Mouse (Mus musculus) spleen, postnatal 14 days (tissue): ENCODE measurements around the gene Gnb5.
A peak's percentile ranks its signal among the peaks of the same experiment; 100 is the strongest.
"Not testable (repeated sequence)": the region's sequence is repeated elsewhere in the genome, so short reads cannot be mapped to it uniquely, and the experiment has no call there.

Source experiments
- DNase-seq, 2 experiments: peaks; one replicate each; pipeline ENCODE4 v3.0.0; 2021 to 2022; ENCODE audit warnings: low spot score in 2 of 2

The Gnb5 gene

DNA sequence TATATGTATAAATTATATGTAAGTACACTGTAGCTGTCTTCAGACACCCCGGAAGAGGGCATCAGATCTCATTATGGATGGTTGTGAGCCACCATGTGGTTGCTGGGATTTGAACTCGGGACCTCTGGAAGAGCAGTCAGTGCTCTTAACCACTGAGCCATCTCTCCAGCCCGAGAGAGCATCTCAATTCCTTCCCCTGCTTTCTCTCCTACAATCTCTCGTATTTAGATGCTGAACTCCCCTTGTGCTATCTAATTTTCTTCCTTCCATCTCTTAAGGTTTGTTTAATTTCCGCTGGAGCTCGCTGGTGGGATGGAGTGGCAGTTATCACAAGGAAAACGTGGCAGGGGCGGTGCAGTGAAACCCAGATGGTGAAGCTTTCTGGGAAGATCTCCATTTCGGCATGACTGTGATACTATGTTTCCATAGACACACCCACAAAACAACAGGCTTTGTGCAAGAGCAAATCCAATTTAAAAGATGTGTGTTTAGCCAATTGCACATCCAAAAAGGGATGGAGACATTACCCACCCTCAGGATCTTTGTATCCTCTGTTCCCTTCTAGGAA, 51.1 kb downstream of the Gnb5 start:
- DNase-seq, result no peak

DNA sequence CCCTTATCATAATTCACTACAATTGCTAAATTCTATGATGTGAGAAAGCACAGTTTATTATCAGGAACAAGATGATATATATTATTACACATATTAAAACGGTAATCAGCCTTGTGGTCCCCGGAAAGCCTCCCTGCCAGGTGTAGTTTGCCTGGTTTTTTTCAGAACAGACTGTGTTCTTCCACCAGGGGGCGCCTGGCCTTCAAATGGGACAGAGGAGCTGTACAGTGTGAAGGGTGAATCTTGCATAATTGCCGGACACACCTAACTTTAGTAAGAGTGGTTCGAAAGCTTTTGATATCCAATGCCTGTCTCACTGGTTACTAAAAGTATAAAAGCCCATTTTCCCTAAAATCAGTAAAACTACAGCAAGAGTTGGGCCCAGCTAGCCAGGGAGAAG, 55.6 kb downstream of the Gnb5 start:
- DNase-seq, result peak; percentile 49 to 75

DNA sequence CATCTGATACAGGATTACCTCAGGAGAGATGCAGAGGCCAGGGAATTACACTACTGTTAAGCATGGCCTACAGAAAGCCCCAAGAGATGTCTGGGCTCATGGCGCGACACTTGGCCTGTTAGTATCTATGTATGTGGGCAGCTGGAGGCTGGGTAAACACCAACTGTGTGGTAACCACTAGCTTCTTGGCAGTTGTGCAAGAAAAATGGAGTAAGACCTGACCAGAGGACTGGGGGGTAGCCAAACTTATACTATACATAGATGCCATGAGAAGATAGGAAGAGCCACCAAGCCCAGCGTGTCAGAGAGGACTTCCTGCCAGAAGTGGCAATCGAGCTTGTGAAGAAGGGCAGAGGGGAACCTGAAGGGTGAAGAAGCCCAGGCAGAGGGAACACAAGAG, 56.1 kb downstream of the Gnb5 start:
- no peak for DNase-seq

DNA sequence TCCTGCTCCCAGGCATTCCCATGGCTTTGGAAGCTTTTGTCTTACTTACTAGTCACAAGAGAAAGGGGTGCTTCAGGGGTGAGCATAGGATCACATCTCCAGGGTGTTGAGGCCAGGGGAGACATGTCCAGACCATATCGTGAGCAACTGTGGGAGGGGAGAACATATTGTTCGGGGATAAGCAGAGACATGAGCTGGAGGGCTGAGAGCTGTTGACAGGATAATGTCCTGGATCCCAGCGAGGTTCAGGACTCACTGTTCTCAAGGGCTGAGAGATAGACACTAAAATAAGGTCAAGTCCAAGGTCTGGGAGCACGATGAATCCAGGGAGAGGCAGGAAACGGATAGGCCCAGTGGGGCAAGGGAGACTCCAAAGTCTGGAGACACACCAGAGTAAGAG, 56.9 kb downstream of the Gnb5 start:
- no peak for DNase-seq

DNA sequence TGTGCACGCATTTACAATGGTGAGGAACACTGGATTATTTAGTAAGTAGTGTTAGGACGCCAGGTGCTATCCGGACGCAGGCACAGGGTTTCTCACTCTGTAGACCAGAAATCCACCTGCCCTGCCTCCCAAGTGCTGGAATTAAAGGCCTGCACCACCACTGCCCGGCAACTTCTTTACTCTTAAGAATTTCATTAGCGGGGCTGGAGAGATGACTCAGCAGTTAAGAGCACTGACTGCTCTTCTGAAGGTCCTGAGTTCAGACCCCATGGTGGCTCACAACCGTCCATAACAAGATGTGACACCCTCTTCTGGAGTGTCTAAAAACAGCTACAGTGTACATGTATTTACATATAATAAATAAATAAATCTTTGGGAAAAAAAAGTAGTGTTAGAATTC, 57.6 kb downstream of the Gnb5 start:
- not testable (repeated sequence) for DNase-seq

DNA sequence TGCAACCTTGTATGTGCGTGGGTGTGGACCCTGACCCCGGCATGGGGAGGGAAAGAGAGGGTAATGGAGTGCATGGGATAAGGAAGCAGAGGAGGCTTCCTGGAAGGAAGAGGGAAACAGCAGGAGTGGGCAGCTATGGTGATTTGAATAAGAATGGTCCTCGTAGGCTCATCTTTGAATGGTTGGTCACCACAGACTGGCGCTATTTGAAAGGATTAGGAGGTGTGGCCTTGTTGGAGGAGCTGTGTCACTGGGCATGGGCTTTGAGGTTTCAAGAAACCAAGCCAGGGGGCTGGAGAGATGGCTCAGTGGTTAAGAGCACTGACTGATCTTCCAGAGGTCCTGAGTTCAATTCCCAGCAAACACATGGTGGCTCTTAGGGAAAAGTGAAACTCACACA, 59.1 kb downstream of the Gnb5 start:
- DNase-seq, result no peak

DNA sequence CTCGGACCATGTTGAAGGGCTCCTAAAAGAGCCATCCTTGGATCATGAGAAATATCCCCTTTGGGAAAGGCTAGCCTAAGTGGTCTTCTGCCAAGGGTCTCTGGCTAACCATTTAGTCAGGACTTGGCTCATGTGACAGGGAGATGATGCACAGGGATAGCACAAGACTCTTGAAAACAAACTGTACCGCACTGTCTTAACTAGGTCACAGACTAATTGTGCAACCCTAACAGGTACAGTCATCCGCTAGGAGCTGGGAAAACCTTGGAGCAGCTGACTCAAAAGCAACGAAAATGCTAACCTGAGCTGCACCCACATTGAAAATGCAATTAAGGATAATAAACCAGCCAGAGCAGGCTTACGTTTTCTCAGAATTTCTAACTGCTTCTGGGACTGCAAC, 60.1 kb downstream of the Gnb5 start:
- DNase-seq, result no peak

DNA sequence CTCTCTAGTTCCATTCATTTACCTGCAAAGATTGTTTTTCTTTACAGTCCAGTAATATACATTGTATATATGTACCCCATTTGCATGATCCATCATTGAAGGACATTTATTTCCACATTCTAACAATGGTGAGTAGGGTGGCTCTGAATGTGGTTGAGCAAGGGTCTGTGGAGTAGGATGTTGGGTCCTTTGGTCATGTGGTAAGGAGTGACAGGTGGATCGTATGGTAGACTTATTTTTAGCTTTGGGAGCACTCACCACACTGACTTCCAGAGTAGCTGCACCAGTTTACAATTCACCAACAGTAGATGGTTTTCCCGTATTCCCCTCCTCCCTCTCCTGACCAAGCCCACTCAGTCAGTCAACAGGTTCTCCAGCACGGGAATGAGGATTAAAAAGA, 62.7 kb downstream of the Gnb5 start:
- no peak for DNase-seq

DNA sequence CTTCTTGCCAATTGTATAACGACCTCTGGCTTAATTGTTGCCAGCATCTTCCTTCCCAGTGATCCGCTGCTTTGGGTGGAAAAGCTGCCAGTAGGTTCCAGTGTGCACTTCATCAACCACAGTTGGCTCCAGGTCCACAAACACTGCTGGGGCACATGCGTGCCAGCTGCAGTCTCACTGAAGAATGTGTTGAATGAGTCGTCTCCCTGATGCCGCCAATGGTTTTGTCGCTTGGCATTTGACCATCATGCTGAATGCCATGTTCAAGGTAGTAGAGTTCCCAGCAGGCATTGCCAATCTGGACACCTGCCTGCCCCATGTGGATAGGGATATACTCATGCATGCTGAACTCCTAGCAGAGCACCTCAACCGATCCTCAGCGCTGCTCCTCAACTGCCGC, 69.5 kb downstream of the Gnb5 start:
- no peak for DNase-seq

DNA sequence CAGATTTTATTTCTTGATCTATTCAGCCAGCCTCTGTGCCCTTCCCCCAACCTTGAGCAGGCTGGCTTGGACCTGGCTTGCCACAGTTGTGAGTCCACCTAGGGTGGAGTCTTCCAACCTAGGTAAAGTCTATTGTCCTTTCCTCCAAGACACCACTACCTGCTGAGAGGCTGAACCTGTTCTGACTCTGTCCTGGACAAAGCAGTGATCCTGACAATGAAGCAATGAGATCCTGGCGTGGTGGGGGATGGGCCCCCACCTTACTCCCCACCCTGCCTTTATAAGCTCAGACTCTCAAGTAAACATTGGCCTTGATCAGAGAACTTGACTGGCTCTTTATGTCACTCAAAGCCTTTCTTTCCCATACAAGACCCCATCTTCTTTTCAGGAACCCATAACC, 70.3 kb downstream of the Gnb5 start:
- DNase-seq, result no peak

DNA sequence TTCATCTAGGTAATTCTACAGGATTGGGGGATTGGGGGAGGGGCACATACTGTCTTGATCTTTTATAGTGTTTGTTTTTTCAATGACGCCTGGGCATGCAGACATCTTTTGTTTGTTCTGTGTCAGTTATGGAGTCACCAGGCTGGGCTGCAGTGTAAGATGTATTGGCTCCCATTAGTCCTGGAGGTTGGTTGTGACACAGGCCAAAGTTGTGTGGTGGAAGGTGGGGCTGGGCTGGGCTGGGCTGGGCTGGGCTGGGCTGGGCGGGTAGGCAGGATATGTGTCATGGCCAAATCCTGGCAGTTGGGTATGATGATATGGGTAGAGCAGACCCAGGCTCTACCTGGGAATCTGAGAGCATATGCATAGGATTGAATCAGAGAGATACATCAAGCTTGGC, 72.7 kb downstream of the Gnb5 start:
- no peak for DNase-seq

DNA sequence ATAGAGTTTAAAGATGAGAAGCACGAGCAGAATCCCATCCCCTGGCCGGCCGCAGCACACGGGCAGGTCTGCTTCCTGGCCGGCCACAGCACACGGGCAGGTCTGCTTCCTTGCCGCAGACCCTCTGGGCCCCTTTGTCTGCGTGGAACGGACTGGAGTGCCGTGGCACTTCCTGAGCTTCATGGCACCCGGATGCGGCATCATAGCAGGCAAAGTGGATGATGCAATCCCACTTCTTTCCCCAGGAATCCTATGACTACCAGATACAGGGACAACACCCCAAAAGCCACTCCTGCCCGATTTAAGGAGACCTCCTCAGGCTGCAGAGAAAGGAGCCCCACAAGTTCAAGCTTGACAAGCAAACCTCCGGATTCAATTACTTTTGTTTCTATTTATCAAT, 76.7 kb downstream of the Gnb5 start:
- no peak for DNase-seq

DNA sequence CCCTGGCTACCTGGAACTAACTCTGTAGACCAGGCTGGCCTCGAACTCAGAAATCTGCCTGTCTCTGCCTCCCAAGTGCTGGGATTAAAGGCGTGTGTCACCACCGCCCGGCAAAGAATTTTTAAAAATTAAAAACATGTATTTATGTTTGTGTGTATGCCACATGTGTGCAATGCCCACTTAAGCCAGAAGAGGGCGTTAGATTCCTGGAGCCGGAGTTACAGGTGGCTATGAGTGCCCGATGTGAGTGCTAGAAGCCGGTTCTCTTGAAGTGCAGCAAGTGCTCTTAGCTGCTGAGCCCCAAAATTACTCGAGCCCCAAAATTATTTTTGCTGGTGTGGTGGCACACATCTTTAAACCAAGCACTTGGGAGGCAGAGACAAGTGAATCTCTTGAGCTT, 77.7 kb downstream of the Gnb5 start:
- no peak for DNase-seq

DNA sequence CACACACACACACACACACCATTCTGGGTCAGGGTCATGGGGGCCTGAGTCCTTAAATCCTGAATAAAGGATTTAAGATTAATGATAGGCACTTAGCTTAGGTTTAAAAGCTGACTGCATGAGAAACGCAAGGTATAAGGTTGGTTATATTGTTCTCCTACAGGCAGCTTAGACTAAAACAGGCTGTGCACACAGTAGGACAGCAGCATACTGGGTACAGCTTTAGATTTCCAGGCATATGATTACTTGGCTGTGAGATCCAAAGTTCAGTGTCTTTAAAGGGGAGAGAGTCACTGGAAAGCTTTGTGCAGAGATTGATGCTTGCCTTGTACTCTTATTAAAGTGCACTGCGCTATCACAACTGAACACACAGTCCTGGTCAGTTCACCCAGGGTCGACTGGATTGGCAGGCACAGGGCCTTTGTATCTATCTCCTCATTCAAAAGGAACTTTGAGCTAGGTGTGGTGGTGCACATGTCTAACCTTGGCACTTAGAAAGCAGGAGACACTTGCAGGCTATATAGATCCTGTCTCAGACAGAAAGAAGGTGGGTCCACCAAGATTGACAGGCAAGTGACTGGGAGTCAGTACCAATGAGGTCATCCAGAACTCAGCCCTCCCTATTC, 78.4 kb downstream of the Gnb5 start:
- DNase-seq, result no peak

DNA sequence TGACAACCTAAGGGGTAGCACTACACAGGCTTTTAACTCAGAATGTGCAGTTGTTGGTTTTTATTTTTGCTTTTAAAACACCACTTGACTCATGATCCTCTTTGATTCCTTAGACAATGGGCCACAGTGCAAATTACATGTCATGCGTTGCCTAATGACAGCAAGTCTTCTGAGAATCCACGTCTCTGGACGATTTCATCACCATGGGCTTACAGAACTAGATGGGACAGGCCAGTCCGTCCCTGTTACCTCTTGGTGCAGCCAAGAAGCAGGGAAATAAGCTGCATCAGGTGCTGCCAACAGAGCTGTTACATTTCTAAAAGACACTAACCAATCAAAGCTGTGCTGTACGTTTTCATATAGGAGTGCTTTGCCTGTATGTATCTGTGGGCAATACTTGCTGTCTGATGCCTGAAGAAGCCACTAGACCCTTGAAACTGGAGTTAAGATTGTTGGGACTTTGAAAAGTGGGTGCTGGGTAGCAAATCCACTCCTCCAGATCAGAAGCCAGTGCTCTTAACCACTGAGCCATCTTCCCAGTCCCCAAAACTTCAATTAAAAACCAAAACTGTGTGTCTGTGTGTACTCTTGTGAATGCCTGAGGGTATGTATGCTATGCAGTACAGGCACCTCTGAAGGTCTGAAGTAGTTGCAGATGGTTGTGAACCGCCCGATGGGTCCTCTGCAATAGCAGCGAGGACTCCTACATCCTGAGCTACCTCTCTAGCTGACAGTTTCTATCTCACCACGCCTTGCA, 79.3 kb downstream of the Gnb5 start:
- no peak for DNase-seq

DNA sequence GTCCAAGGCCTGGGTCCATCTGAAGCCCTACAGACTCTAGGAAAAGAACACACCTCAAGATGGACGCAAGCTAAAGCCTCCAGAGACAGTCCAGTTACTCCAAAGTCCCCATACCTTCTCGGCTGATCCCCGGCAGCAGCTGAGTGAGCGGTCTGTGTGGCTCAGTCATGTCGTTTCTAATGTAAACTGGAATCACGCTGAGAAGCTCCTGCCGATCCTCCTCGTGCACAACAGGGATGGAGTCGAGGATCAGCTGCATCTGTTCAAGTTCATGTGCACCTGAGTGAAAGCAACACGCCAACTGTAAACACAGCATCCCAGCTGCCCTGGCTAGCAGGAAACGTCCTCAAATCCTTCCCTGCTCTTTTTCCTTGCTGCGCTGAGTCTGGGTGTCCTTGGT, 87.2 kb downstream of the Gnb5 start:
- DNase-seq, result no peak
